ENCODE assay signal across 22 mouse cellular contexts in genomic region chr1:74192711-74193110, GRCm38 (mm10). TPM values are rescaled to one million over a fixed set of nuclear protein-coding genes. Genes with fewer than 3 reads are reported as not detected.
"Had no signal": no experiment of that assay in that cellular context is flagged by ENCODE, and none has a peak within 500 bp of the region (broad histone marks: within the 10 kb centered on the region; RNA-seq: fewer than 3 reads in every experiment).

No protein-coding gene starts in this region.

- H3K9me3 ChIP-seq: neural tube, embryonic 13.5 days; neural tube, embryonic 15.5 days; stomach, embryonic 15.5 days had no signal

- DNase-seq: retina, postnatal 1 day; right cerebral cortex, adult 18-20 months; right cerebral cortex, postnatal 14 days; right cerebral cortex, postnatal 25 days; right cerebral cortex, postnatal 4 days; spleen, adult 18-20 months; thymus, adult 18-20 months; thymus, adult 2 months; thymus, postnatal 14 days; thymus, postnatal 25 days; thymus, postnatal 4 days had no signal

- H3K9ac ChIP-seq: neural tube, embryonic 13.5 days; neural tube, embryonic 15.5 days; stomach, embryonic 15.5 days had no signal

- H3K4me3 ChIP-seq: neural tube, embryonic 13.5 days; neural tube, embryonic 15.5 days; stomach, embryonic 15.5 days had no signal

- H3K4me1 ChIP-seq: neural tube, embryonic 13.5 days; neural tube, embryonic 15.5 days had no signal

- H3K4me2 ChIP-seq: neural tube, embryonic 13.5 days; neural tube, embryonic 15.5 days; stomach, embryonic 15.5 days had no signal

- H3K36me3 ChIP-seq: neural tube, embryonic 13.5 days; neural tube, embryonic 15.5 days; stomach, embryonic 15.5 days had no signal

- H3K27ac ChIP-seq: neural tube, embryonic 13.5 days; neural tube, embryonic 15.5 days; stomach, embryonic 15.5 days; stomach, postnatal 0 days had no signal

- H3K27me3 ChIP-seq: neural tube, embryonic 13.5 days; neural tube, embryonic 15.5 days; stomach, embryonic 15.5 days had no signal

RNA-seq across cellular contexts. Expression of gene Cxcr1, which starts 1.7 kb away (rescaled TPM):
- polyA plus RNA-seq: neural tube, embryonic 13.5 days; neural tube, embryonic 14.5 days; neural tube, embryonic 15.5 days; small intestine, adult 2 months; stomach, embryonic 14.5 days; stomach, embryonic 15.5 days; stomach, embryonic 16.5 days; testis, adult 2 months; thymus, adult 2 months; thymus, postnatal 0 days; urinary bladder, adult 2 months had no signal

RNA-seq across cellular contexts. Expression of gene Cxcr2, which starts 38.9 kb away (rescaled TPM):
- polyA plus RNA-seq: testis, adult 2 months had no signal
